Mouse (Mus musculus): ENCODE measurements around the gene Chic1.

Chic1 gene

DNA sequence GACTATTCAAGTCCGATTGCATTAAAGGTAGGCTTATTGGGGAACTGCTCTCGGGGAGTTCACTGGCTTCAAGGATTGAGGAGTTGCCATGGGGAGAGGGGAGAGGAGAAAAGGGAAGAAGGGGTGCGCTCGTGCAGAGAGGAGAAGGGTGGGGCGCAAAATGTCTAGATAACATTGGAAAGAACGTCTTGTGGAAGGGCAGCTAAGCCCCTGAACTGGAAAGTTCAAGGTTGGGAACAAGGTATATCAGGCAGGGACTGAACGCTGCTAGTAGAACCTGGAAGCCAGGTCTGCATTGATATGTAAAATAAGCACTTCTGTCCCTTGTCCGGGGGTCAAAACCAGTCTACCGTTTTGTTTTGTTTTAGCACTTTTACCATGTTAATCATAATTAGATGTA lies 81.7 kb downstream of the Chic1 start:
- no peak for DNase-seq

DNA sequence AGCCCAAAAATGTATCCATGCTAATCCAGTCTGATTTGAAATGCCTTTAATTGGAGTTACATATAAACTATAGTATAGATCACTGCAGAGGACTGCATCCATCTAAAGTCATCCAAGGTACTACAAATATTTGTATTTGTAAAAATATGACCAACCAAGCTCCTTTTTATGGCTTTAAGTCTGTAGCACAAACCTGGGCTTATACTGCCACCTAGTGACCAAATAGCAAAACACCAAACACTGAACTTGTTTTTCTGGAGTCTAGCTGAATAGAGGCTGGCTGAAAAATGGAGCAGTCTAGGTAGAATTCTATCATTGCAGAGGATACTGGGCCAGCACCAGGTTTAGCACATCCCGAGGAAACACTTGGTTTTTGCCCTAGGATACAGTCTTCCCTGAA lies 84.5 kb downstream of the Chic1 start:
- peak; percentile 35 for DNase-seq

GRCm38 (mm10) chrX:103443755-103444154 lies 87.5 kb downstream of the Chic1 start:
- DNase-seq = peak; percentile 24

All from cerebellum, adult 8-10 months (tissue).